Mouse (Mus musculus) layer of hippocampus, postnatal 10 days (tissue): ENCODE data around the gene Dynll1. TPM values are rescaled to one million over a fixed set of nuclear protein-coding genes. Genes with fewer than 3 reads are reported as not detected.

Experiments used
- DNase-seq, 2 experiments: peaks; one replicate each; pipeline ENCODE4 v3.0.0; 2021; ENCODE audit warnings: low spot score in 2 of 2
- total RNA-seq, 2 experiments: library from RNA; stranded (reverse); gene quantifications; 2 replicates each; pipeline ENCODE4 v1.2.3; 2021

Gene Dynll1
- total RNA-seq, 2 experiments from 2014 or later: 753 to 793 TPM

DNA sequence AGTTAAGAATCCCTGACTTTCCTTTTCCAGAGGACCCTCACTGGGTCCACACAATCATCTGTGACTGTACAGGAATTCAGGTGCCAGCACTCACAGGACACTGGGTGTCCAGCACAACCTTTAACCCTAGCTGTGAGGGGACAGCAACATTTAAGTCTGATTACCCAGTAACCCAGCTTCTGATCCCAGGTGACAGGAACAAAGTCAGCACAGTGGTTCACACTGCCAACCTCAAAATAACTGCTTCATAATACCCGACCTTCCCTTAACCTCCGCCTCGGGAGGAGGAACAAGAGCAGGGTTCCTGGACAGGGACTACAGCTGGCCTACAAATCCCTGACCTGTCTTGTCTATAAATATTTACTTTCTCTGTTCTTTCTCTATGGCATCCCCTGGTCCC is 32.5 kb downstream of the Dynll1 start:
- DNase-seq: no peak

DNA sequence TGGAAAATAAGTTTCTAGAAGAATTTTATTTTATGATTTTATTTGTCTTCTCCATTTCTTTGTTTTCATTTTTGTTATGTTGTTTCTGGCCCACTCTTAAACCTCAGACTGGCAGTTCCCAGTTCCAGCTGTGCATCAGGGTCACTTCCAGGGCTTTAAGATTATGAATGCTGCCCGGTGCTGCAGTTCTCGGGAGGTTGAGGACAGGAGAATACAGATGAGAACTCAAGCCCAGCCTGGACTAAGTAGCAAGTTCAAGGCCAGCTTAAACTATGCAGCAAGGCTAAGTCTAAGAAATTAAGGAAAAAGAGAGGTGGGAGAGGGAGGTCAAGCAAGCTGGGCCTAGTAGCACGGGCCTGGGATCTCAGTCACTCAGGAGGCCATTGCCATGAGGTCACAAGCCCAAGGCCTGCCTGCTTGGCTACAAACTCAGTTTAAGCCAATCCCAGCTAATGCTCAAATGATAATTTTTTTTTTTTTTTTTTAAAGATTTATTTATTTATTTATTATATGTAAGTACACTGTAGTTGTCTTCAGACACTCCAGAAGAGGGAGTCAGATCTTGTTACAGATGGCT is 33.2 kb downstream of the Dynll1 start:
- DNase-seq: no peak

DNA sequence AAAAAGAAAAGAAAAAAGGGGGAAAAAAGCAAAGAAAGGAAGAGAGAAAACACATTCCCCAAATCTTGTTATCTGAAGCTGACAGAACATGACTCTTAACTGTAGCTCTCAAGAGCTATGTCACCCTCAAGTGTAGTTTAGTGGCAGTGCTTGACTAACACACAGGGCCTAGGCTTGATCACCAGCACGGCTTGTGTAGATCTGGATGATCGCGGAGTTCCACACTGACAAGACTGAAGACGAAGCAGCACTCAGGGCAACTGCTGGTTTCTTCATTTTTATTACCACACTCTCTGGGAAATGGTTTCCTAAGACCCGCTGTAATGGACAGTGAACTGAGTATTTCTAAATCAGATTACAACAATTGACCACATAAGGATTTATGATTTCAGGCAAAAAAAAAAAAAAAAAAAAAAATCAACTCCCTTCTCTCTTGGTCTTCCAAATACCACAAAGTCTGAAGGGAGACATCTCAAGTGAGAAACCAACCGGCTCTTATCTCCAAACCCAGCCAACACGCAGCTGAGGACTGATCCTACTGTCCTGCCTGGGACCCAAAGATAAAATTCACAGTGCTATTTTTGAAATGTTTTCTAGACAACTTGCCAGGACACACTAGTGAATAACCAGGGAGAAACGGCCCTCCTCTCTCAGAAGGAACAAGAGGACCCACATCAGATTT is 33.9 kb downstream of the Dynll1 start:
- no peak for DNase-seq

DNA sequence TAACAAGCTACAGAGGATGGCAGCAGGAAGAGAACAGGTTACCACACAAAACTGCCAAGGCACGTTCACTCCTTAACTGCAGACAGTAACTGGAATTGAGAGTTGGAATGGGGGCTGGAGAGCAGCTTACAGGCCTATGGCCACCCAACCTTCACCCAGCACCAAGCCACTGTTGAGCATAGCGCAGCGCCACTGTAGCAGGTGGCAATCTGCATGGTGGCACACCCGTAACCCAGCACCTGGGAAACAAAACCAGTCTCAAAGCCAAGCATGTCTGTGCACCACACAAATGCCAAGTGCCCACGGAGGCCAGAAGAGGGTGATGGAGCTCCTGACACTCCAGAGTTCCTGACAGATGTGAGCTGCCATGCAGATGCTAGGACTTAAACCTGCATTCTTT is 34.5 kb downstream of the Dynll1 start:
- DNase-seq: no peak

DNA sequence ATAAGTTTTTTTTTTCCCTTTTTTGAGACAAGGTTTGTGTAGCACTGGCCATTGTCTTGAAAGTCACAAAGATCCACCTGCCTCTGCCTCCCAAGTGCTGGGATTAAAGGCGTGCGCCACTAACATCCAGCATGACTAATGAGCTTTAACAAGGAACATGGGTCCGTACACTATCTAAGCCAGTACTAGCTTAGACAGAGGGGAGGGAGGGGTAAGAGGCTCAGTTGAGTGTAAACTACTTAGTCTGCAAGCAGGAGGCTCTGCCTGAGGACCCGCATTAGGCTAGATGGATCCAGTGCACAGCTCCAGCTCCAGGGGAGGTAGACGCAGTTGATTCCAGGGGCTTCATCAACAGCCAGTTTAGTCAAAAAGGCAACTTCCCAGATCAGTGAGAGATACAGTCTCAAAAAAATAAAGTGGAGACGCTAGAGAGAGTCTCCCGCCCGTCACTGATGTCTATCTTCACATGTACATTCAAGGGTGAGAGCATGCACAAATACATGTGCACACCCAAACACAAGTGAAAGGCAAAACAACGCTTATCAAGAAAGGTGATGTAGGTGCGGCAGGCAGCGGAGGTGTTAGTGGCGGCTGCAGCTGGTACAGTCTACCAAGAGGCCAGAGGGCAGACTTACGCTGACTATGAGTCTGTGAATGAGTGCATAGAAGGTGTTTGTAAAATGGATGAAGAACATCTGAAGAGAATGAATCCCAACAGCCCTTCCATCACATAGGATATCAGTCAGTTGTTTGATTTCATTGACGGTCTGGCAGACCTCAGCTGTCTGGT is 38.1 kb downstream of the Dynll1 start:
- DNase-seq: no peak

DNA sequence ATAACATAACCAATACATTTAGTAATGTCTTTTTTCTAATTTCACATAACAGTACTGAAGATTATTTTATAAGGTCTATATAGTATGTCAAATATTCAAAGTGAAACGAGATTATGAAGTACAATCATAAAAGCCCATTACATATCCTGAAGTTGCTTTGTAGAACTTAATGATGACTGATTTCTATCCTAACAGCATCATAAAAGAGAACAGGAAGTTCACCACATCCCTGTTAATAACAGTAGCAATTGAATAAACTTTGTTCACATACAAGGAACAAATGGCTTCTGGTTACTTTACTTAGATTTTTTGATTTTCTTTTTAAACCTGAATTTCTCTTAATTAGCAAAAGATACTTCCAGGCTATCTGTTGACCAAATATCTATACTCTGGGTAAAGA is 38.9 kb downstream of the Dynll1 start:
- no peak for DNase-seq

DNA sequence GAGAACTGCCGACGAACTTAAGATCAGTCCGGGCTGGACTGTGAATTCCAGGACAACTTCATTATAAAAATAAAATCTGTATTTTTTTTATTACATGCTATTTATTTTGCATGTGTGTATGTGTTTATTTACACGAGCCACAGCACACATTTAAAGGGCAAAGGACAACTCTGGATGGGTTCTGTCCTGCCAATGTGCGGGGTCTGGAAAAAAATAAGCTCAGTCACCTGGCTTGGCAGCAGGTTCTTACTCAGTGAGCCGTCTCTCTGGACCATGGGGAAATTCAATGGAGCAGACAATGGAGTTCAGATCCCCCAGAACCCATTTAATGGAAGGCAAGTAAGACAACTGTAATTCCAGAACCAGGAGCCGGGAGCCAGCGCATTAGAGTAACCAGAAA is 39.7 kb downstream of the Dynll1 start:
- DNase-seq: no peak

DNA sequence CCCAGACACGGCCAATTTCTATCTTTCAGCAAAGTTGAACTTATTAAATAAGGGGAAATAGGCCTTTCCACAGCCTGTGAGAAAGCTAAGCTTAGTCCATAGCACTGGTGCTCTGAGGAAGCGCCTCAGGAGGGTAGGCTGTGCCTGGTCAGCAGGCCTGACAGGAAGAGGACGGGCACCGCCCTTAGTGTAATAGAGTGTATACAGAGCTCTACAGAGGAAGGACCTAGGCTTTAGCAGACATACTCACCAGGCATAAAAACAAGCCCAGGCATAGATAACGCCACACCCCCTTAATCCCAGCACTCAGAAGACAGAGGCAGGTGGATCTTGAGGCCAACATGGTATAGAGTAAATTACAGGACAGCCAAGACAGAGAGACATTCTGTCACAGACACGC is 40.4 kb downstream of the Dynll1 start:
- DNase-seq: no peak

DNA sequence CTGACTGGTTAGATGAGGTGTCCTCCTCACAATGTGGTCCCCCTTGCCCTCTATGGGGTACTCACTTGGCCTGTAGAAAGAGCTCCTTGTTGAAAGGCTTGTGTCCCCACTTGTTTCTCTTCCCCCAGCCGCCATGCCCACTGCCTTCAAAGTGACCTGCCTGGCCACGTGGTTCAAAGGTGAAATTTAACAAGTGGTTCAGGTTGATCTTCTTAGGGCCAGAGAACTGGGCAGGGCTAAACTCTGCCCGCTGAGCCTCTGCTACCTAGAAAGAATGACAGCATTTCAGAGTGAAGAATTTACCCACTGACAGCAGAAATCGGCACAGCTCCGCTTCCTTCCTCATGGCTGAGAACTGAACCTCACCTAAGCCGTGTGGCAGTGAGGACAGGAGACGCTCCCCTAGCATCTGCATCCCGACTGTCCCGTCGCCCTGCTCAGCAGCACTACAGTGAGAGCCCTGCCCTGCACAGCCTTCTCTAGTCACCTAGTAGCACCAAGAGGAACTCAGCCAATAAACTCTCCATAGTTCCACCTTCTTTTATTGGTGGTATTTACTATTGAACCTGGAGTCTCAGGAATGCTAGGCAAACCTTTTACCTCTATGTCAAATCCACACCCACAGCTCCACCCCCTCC is 43.8 kb downstream of the Dynll1 start:
- no peak for DNase-seq

DNA sequence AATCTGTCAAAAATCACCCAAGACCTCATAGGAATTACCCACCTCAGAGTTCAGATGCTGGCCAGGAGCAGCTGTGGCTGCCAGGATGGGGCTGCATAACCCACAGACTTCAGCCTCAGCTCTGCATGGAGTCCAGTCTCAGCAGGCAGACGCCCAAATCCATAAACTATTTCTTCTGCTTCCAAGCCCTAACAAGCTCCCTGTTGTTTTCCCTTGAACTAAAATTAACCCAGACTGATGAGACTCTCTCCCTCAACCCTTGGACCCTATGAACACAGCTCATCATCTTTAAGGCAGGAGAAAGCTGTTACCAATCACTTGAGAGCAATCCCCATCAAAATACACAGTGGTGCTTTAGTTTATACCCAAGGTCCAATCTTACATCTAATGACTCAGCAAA is 45.3 kb downstream of the Dynll1 start:
- no peak for DNase-seq

Other genes starting within 250 kb of the Dynll1 start
- not detected for gene Gm10401, start 202.7 kb downstream of the Dynll1 start, total RNA-seq
- 1 to 10 TPM; 6.8 to 9.9 TPM for gene Acads, start 181.7 kb downstream of the Dynll1 start, total RNA-seq
- 10 to 100 TPM; 26.7 to 29.8 TPM for gene Unc119b, start 166.0 kb downstream of the Dynll1 start, total RNA-seq
- 10 to 100 TPM; 75.1 to 78.2 TPM for gene Mlec, start 142.8 kb downstream of the Dynll1 start, total RNA-seq
- 10 to 100 TPM; 78.5 to 79.5 TPM for gene Cabp1, start 106.6 kb downstream of the Dynll1 start, total RNA-seq
- gene Pop5, start 65.2 kb downstream of the Dynll1 start, total RNA-seq: 10 to 100 TPM; 51.1 to 61.8 TPM
- gene Rnf10, start 28.1 kb downstream of the Dynll1 start, total RNA-seq: 100 to 1,000 TPM; 259 to 316 TPM
- 10 to 100 TPM; 39.0 to 42.8 TPM for gene Coq5, start 21.3 kb downstream of the Dynll1 start, total RNA-seq
- 10 to 100 TPM; 63.6 to 77.0 TPM for gene Srsf9, start 26.2 kb upstream of the Dynll1 start, total RNA-seq
- gene Gatc, start 40.2 kb upstream of the Dynll1 start, total RNA-seq: 10 to 100 TPM; 29.3 to 32.5 TPM
- gene Triap1, start 40.2 kb upstream of the Dynll1 start, total RNA-seq: 10 to 100 TPM; 31.0 to 35.3 TPM
- 100 to 1,000 TPM; 732 to 825 TPM for gene Cox6a1, start 48.0 kb upstream of the Dynll1 start, total RNA-seq
- 10 to 100 TPM; 73.0 to 76.2 TPM for gene Msi1, start 128.6 kb upstream of the Dynll1 start, total RNA-seq
- not detected for gene Pla2g1b, start 165.3 kb upstream of the Dynll1 start, total RNA-seq
- gene Sirt4, start 183.7 kb upstream of the Dynll1 start, total RNA-seq: 10 to 100 TPM; 25.8 to 29.8 TPM
- gene Pxn, start 205.7 kb upstream of the Dynll1 start, total RNA-seq: 10 to 100 TPM; 30.0 to 30.8 TPM